Mouse (Mus musculus) macrophage (primary cell): ENCODE data around the gene Klk13. TPM values are rescaled to one million over a fixed set of nuclear protein-coding genes. Genes with fewer than 3 reads are reported as not detected.
A peak's percentile ranks its signal among the peaks of the same experiment; 100 is the strongest.
"Not testable (repeated sequence)": the region's sequence is repeated elsewhere in the genome, so short reads cannot be mapped to it uniquely, and the experiment has no call there.

Source experiments
- H3K27ac ChIP-seq: fragments of 350-480 bp; formaldehyde crosslinking; 2 replicates; pipeline ENCODE4 v1.9.0; 2021
- H3K36me3 ChIP-seq: fragments of 350-480 bp; formaldehyde crosslinking; 2 replicates; pipeline ENCODE4 v1.9.0; 2021; ENCODE audit errors: inconsistent target
- H3K4me3 ChIP-seq: fragments of 350-480 bp; formaldehyde crosslinking; 2 replicates; pipeline ENCODE4 v1.9.0; 2021; ENCODE audit errors: inconsistent target
- H3K79me2 ChIP-seq: fragments of 350-480 bp; formaldehyde crosslinking; 2 replicates; pipeline ENCODE4 v1.9.0; 2021; ENCODE audit errors: inconsistent target
- WGBS: methylation state at CpG from one replicate; pipeline ENCODE4 v1.1.7; 2026; ENCODE audit warnings: inconsistent platforms; ENCODE audit not compliant: missing documents; 5-methylcytosine and 5-hydroxymethylcytosine counted together
- polyA plus RNA-seq: library from polyadenylated mRNA; stranded (reverse); fragments of 250-400 nt; gene quantifications from 3 replicates; pipeline ENCODE4 v1.2.4, GENCODE M21; 2018; ENCODE audit warnings: inconsistent platforms
- total RNA-seq, 78 experiments: library from RNA; depleted of rRNA; stranded (reverse); fragments of 250-400 nt; gene quantifications; 1 replicate in 9 of 78; 2 replicates in 24 of 78; 3 replicates in 43 of 78; 4 replicates in 2 of 78; pipeline ENCODE4 v1.2.4; 2018; ENCODE audit warnings: inconsistent platforms in 56 of 78

The Klk13 gene
- total RNA-seq (2018; cell fraction: chromatin; rRNA removed) = not detected
- total RNA-seq (2018; cell fraction: cytosol; rRNA removed) = not detected
- total RNA-seq (2018; cell fraction: nucleus; rRNA removed) = not detected
- polyA plus RNA-seq = not detected in 3 replicates

- WGBS = 84% methylated on average over 4 of the region's 4 CpGs
- Histone ChIP-seq H3K36me3 (no peaks in the 10 kb centered on the region), H3K79me2 (no peaks in the 10 kb centered on the region), H3K27ac (no peak within 1 kb of the TSS), H3K4me3 (no peak within 1 kb of the TSS)
These were observed at the start of gene Klk13 for GRCm38 (mm10) chr7:43712267-43712666. TSS of gene Klk13 (plus strand) at chr7:43712567.

GRCm38 (mm10) chr7:43662804-43663203 lies 49.6 kb upstream of the Klk13 start:
- Histone ChIP-seq H3K36me3 (no peaks in the 10 kb centered on the region), H3K27ac (no peak overlapping the region), H3K4me3 (no peak overlapping the region), H3K79me2 (no peaks in the 10 kb centered on the region)
- WGBS = 64% methylated on average over 1 of the region's 1 CpGs

DNA sequence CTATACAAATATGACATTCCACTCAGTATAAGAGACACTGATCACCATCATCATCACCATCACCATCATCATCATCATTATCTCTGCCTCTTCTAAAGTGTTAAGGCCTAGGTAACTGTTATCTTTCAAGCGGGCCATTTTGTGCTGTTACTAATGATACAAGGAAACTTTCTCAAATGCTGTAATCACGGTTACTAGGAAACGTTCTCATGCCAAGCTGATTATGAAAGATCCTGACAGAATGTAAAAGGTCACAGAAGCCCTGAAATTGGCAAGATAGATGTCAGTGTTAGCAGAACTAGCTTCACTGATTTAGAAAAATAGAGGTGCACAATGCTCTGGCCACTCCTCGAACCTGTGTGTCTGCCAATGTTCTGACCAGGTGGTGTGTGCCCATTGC lies 45.1 kb upstream of the Klk13 start:
- 57% methylated on average over 4 of the region's 4 CpGs for WGBS

GRCm38 (mm10) chr7:43668582-43668981 lies 43.8 kb upstream of the Klk13 start:
- Histone ChIP-seq H3K4me3 (no peak overlapping the region), H3K79me2 (peaks cover 16% of the 10 kb centered on the region; the same call in 1 of the 2 replicates), H3K36me3 (no peaks in the 10 kb centered on the region), H3K27ac (no peak overlapping the region)
- 35% methylated on average over 3 of the region's 3 CpGs for WGBS

More for the DNA sequence above, 45.1 kb upstream of the Klk13 start:
- H3K4me3 ChIP-seq, H3K79me2 ChIP-seq, H3K27ac ChIP-seq, H3K36me3 ChIP-seq: not testable (repeated sequence)

DNA sequence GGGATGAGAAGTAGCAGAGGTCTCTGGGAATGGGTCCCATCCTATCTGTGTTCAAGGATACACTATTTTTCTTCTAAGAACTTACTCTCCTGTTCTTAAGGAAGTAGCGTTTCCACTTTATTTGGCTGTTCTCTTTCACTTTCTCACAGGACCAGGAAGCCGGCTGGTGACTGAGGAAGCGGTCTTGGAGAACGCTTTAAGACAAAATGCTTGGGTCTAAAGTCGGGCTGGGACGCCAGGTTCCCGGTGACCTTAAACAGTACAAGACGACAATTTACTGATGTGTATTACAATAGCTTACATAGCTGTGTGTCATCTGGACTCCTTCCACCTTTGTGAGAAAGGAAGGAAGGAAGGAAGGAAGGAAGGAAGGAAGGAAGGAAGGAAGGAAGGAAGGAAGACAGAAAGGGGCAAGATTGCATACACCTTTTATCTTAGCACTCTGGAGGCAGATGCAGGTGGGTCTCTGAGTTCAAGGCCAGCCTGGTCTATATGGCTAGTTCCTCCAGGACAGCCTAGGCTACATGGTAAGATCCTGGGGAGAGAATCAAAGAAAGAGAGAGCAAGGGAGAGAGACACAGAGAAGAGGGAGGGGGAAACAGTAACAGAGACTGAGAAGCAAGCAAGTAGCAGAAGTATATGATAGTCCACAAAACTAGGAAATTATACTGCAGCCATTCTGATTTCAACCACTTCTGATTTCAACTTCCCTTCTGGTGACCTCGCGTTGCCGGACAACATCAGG lies 41.1 kb upstream of the Klk13 start:
- peak overlapping the region; percentile 72 for H3K27ac ChIP-seq
- WGBS = 52% methylated on average over 11 of the region's 11 CpGs
- H3K36me3 ChIP-seq = peaks cover 7% of the 10 kb centered on the region; the same call in 1 of the 2 replicates

GRCm38 (mm10) chr7:43671809-43672580 lies 40.4 kb upstream of the Klk13 start, which contains the start of gene Ctu1:
TSS of gene Ctu1 (plus strand) at chr7:43672016.
- Histone ChIP-seq H3K4me3 (peak within 1 kb of the TSS; percentile 86), H3K27ac (peak within 1 kb of the TSS; percentile 72), H3K36me3 (peaks cover 10% of the 10 kb centered on the region; the same call in 1 of the 2 replicates), H3K79me2 (peaks cover 26% of the 10 kb centered on the region; the same call in 1 of the 2 replicates)
- WGBS = under 1% methylated on average over 26 of the region's 26 CpGs

More for the DNA sequence above, 41.1 kb upstream of the Klk13 start:
- H3K79me2 ChIP-seq = peaks cover 26% of the 10 kb centered on the region; the same call in 1 of the 2 replicates
- peak overlapping the region; percentile 86 for H3K4me3 ChIP-seq

DNA sequence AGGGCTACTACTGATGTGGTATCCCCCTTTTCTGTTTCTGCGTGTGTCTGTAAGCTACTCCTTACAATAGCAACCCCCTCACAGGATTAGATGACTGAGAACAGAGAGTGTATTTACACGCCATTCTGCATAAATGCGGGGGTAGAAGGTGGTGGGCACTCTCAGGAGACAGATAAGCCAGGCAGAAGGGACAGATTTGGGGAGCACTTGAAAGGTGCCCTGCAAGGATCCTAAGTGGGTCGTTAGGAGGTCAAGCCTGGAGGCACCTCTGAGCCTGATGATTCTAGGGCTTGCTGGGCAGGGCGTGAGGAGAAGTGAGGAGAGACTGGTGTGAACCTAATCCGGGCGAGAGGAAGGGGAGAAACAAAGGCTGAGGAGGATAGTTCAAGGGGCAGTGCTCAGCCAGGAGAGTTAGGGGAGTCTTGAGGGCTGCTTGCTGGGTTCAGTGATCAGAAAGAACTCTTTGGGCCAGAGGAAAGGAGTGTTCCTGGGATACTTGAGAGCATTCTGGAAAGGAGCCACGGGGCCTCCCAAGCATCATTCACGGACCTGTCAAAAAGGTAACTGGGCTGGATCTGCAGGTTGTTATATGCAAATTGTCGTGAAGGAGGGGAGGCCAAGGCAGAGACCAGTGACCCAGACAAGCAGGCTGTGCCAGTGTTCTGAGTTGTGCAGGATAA lies 39.6 kb upstream of the Klk13 start:
- Histone ChIP-seq H3K4me3 (peak overlapping the region; percentile 86), H3K79me2 (peaks cover 26% of the 10 kb centered on the region; the same call in 1 of the 2 replicates), H3K27ac (peak overlapping the region; percentile 72; the same call in 1 of the 2 replicates), H3K36me3 (peaks cover 17% of the 10 kb centered on the region; the same call in 1 of the 2 replicates)
- WGBS = 25% methylated on average over 10 of the region's 10 CpGs

GRCm38 (mm10) chr7:43675091-43675490 lies 37.3 kb upstream of the Klk13 start:
- WGBS = 98% methylated on average over 15 of the region's 32 CpGs
- Histone ChIP-seq H3K36me3 (peaks cover 18% of the 10 kb centered on the region; the same call in 1 of the 2 replicates), H3K27ac (no peak overlapping the region), H3K79me2 (peaks cover 26% of the 10 kb centered on the region; the same call in 1 of the 2 replicates), H3K4me3 (no peak overlapping the region)

DNA sequence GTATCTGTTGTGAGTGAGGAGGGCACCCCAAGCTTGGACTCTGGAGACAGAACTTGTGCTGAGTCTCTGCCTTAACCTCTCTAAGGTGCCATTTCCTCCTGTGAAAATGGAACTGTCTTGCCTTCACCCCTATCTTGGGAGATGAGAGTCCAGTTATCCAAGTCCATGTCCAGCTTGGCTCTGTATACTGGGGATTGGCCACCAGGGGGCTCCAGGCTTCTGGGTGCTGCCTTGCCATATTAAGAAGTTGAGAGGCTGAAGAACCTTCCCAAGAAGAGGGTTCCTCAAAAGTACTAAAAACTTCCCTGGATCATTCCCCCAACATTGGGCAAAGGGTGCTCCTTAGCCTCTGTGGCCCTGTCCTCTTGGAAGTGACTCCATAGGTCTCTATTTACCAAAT lies 33.9 kb upstream of the Klk13 start:
- Histone ChIP-seq H3K4me3 (no peak overlapping the region), H3K27ac (no peak overlapping the region), H3K79me2 (peaks cover 11% of the 10 kb centered on the region; the same call in 1 of the 2 replicates), H3K36me3 (peaks cover 18% of the 10 kb centered on the region; the same call in 1 of the 2 replicates)

GRCm38 (mm10) chr7:43680960-43681359 lies 31.4 kb upstream of the Klk13 start:
- Histone ChIP-seq H3K36me3 (peaks cover 13% of the 10 kb centered on the region; the same call in 1 of the 2 replicates), H3K4me3 (no peak overlapping the region), H3K27ac (no peak overlapping the region), H3K79me2 (no peaks in the 10 kb centered on the region)
- WGBS = 43% methylated on average over 5 of the region's 5 CpGs

DNA sequence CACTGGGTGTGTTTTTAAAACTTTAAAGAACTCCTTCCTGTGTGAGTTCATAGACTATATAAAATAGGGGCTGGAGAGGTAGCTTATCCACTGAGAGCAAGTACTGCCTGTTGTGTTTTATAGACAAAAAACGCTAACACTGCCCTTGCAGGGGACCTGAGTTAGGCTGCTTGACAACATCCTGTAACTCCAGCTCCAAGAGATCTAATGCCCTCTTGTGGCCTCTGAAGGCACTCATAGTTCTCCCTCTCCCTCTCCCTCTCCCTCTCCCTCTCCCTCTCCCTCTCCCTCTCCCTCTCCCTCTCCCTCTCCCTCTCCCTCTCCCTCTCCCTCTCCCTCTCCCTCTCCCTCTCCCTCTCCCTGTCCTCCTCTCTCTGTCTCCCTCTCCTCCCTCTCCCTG lies 29.9 kb upstream of the Klk13 start:
- not testable (repeated sequence) for H3K79me2 ChIP-seq, H3K27ac ChIP-seq, H3K36me3 ChIP-seq, H3K4me3 ChIP-seq
- WGBS = 27% methylated on average over 1 of the region's 1 CpGs

GRCm38 (mm10) chr7:43685088-43685487 lies 27.3 kb upstream of the Klk13 start:
- Histone ChIP-seq H3K36me3 (no peaks in the 10 kb centered on the region), H3K79me2 (no peaks in the 10 kb centered on the region), H3K27ac (no peak overlapping the region), H3K4me3 (no peak overlapping the region)
- WGBS = 34% methylated on average over 7 of the region's 7 CpGs

DNA sequence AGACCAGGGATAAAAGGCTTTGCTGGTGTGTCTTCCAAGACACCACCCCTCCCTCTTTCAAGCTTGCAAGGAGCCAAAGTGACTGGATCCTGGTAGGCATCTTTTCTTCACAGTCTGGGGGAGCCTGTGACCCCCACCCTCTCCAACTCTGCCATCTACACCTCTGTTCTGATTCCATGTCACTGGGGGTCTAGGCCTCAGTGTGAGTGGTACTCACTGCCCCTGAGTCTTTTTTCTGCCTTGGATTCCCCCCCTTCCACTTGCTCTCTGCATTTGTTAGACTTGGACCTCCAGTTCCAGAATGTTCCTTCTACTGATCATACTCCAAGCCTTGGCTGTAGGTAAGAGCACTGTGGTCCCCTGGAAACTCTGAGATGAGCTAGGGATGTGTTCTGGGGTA lies 22.2 kb upstream of the Klk13 start, which contains the start of gene Klk14:
Gene Klk14 (plus strand): TSS at position 301 of the 400 bp plus-strand sequence.
- Histone ChIP-seq H3K27ac (no peak within 1 kb of the TSS), H3K4me3 (no peak within 1 kb of the TSS), H3K79me2 (no peaks in the 10 kb centered on the region), H3K36me3 (no peaks in the 10 kb centered on the region)

GRCm38 (mm10) chr7:43710031-43710430 lies 2.3 kb upstream of the Klk13 start:
- H3K27ac ChIP-seq = no peak overlapping the region
- no peaks in the 10 kb centered on the region for H3K79me2 ChIP-seq
- no peaks in the 10 kb centered on the region for H3K36me3 ChIP-seq
- 100% methylated on average over 3 of the region's 3 CpGs for WGBS
- no peak overlapping the region for H3K4me3 ChIP-seq
